Mouse (Mus musculus): ENCODE data around the gene Ap5z1.

Ap5z1 gene

GRCm38 (mm10) chr5:142469796-142470195 lies 6.1 kb downstream of the Ap5z1 start:
- DNase-seq (ENCODE audit: extremely low read depth, low read depth): no peak

GRCm38 (mm10) chr5:142473696-142474095 lies 10.0 kb downstream of the Ap5z1 start:
- DNase-seq (ENCODE audit: extremely low read depth, low read depth): no peak

DNA sequence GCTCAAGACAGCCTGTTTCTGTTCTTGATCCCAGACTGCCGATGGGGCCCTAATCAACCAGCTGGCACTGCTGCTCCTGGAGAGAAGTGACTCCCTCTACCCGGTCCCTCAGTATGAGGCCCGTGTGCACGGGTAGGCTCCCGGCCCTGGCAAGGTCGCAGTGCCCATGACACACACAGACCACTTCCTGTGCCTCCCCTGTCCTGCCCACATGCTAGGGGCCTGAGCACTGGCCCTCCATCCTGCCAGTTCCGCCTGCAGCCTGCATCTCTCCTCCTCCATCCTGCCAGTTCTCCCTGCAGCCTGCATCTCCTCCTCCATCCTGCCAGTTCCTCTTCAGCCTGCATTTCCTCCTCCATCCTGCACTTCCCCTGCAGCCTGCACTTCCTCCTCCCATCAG lies 11.9 kb downstream of the Ap5z1 start:
- DNase-seq (ENCODE audit: extremely low read depth, low read depth): no peak

DNA sequence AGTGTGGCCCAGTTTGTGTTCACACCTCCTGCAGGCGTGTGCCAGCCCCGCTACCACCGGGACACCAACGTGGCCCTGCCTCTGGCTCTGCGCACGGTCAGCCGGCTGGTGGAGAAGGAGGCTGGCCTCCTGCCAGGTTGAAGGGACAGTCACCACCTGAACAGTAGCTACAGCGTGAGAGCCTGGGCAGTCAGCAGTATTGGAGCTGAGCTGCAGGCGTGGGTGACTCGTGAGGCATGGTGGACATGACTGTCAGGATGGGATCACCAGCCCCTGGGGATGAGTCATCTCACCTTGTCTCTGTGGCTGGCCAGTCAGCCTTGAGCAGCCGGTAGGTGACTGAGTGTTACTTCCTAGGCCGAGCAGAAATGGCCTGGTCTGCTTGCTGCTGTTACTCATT lies 13.6 kb downstream of the Ap5z1 start:
- DNase-seq (ENCODE audit: extremely low read depth, low read depth): no peak

DNA sequence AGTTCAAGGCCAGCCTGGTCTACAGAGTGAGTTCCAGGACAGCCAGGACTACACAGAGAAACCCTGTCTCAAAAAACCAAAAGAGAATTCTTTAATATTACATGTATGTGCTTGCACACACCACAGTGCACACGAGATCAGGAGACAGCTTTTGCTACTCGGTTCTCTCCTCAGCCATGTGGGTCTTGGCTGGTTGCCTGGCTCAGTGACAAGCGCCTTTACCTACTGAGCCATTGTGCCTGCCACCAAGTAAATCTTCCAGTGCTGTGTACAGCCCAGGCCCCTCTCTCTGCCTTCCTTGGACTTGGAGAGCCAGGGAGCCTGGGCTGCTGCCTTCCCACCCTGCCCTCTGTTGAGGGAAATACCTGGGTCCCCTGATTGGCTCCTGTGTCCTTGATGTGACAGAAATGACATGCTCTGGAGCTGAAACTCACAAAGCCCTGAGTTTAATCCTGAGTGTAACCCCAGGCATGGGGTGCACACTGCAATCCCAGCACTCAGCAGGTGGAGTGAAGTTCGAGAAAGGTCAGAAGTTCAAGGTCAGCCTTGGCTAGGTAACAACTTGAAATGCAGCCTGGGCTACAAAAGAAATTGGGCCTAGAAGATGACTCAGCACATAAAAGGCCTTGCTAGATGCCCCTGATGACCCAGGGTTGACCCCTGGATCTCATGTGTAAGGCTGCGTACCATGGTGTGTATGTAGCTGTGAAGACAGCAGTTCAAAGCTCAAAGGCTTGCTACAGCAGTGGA lies 14.3 kb downstream of the Ap5z1 start:
- no peak for DNase-seq (ENCODE audit: extremely low read depth, low read depth)

GRCm38 (mm10) chr5:142478829-142479435 lies 15.2 kb downstream of the Ap5z1 start:
- peak; percentile 46 for DNase-seq (ENCODE audit: extremely low read depth, low read depth)

DNA sequence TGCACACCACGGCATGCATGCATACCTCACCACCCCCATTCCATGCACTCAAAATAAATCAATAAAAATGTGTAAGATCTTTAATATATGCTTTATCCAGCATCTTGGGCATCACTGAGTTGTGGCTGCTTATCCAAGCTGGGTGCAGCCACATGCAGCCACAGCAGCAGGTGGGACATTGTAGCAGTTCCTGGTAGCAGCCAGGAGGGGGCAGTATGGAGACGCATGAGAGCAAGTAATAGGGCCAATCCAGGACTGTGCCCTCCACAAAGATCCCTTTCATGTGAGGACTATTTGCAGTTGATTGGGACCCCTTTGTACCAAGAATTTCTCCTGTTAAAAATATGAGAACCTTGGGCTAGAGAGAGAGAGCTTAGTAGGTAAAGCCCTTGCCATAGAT lies 18.8 kb downstream of the Ap5z1 start:
- peak; percentile 55 for DNase-seq (ENCODE audit: extremely low read depth, low read depth)

DNA sequence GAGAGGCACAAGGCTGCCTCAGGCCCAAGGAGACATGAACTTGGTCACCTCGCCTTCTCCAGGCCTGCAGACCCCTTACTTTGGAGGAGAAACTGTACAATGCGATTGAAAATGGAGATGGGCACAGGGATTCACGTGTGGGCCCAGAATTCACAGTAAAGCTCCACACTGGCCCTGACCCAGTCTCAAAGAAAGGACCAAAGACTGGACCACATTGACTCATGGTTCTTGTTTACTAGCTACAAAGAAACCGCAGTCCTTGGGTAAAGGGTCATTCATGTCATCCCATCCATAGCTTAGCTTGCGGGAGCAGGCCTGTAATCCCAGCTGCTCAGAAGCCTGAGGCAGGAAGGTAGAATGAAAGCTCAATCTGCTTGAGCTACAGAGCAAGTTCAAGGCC lies 19.8 kb downstream of the Ap5z1 start:
- no peak for DNase-seq (ENCODE audit: extremely low read depth, low read depth)

GRCm38 (mm10) chr5:142486654-142487053 lies 22.9 kb downstream of the Ap5z1 start:
- DNase-seq (ENCODE audit: extremely low read depth, low read depth): no peak

GRCm38 (mm10) chr5:142489955-142490707 lies 26.4 kb downstream of the Ap5z1 start:
- no peak for DNase-seq (ENCODE audit: extremely low read depth, low read depth)

- DNase-seq (ENCODE audit: extremely low read depth, low read depth): no peak
These were observed 29.6 kb downstream of the Ap5z1 start for GRCm38 (mm10) chr5:142493307-142493706.

GRCm38 (mm10) chr5:142495321-142496096 lies 31.8 kb downstream of the Ap5z1 start:
- no peak for DNase-seq (ENCODE audit: extremely low read depth, low read depth)

GRCm38 (mm10) chr5:142498964-142499363 lies 35.2 kb downstream of the Ap5z1 start:
- no peak for DNase-seq (ENCODE audit: extremely low read depth, low read depth)

DNA sequence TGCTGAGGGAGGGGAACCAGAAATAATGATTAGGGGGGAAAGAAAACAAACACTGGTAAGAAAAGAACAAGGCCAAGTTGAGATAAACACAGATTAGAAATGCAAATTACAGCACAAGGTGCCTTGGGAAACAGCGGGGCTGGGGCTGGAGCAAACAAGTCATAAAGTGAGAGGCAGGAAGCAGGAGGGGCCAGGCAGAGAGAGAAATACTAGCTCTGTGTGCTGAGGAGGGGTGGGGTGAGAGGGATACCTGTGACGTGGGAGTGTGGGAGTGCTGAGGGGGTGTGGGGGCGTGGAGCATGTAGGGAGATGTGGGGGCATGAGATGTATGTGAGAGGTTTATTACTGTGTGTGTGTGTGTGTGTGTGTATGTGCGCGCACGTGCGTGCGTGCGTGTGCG lies 37.2 kb downstream of the Ap5z1 start:
- DNase-seq (ENCODE audit: extremely low read depth, low read depth): no peak

DNA sequence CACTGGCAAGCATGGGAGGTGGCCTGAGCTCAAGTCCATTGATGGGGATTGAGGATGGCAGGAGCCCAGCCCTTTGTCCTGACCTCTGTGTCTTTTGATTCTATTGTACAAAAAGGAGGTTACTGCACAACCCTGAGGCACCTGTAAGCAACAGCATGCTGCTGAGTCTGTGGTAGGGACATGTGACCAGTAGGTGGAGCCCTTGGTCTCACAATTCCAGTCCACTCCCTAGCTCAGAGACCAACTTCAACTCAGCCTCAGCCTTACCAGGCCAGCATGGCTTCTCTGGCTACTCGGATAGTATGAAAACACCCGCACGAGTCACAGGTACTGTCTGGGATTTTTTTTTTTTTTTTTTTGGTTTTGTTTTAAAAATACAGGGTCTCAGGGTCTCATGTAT lies 38.7 kb downstream of the Ap5z1 start:
- peak; percentile 55 for DNase-seq (ENCODE audit: extremely low read depth, low read depth)

GRCm38 (mm10) chr5:142504175-142504574 lies 40.4 kb downstream of the Ap5z1 start:
- DNase-seq (ENCODE audit: extremely low read depth, low read depth): no peak

DNA sequence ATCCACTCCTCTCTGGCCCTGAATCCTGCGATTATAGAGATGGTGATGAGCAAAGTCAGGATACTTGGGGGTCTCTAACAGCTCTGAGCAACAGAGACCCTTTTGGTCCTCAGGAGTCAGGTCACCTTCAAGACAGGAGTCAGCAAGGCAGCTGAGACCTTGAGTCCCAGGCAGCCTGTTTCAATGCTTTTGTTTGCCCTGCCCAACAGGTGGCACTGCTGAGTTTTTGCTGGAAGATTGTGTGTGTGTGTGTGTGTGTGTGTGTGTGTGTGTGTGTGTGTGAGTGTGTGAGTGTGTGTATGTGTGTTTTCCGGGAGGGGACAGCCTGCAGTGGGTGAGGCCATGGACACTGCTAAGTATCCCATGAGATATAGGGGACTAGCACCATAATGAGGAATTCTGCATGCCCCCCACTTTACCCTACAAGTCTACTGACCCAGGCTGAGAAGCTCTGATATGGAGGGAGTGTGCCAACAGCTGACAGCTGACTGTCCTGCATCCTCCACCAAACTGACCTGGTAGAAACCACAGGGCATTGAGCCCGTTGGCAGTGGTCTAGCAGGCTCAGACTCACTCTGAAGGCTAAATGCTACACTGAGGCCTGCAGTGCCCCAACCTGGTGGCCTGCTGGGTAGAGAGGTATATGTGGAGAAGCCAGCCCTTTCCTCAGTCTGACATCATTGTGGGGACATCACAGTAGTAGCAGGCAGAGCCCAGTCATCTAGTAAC lies 42.1 kb downstream of the Ap5z1 start:
- no peak for DNase-seq (ENCODE audit: extremely low read depth, low read depth)

DNA sequence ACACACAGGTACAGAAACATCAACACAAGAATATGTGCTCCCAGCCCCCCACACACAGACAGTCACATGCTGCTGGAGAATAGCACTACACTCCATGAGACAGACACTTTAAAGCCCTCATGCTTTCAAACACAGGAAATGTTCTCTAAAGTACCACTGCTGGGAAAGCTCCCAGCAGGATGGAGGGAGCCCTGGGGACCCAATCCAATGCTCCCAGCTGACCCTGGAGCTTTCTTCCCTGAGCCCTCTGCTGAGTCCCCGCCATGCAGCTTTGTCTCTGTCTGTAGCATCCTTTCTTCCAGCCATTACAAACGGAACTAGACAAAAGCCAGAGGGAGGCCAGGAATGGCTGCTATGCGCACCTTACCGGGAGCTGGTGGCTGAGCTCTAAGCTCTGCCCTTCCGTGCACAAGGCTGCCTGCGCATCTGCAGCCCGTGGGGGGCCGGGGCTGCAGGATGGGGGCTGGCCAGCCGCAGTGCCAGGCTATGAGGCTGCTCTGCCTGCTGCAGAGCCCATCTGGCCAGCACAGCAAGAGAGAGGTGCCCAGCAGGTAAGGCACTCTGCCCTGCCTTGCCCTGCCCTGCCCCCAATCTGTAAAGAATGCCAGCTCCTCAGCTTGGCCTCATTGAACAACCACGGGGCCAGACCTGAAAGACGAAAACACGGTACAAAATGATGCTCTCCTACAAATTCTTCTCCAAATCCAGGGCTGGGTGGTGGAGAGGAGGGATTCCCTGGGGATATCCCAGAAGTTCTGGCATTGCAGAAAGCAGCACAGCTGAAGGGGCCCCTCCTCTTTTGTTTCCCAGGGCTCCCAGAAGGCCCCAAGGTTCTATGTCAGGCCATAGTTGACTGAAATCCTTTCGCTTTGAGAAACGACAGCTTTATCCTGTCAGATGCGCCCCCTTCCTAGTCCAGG lies 45.7 kb downstream of the Ap5z1 start:
- DNase-seq (ENCODE audit: extremely low read depth, low read depth): no peak

DNA sequence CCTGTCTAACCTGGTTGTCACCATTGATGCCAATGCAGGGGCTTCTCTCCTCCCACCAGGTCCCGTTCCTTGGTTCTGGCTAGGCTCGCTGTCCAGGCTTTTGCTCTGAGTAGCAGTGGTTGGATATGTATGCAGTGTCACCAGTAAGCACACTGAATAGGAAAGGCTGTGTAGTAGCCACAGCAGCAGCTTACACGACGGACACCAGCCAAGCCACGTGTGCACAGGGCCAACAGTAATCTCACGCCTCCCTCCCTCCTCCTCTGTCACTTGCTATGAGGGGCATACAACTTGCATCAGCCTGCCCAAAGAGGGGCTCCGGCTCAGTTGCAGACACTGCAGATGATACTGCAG lies 46.3 kb downstream of the Ap5z1 start:
- DNase-seq (ENCODE audit: extremely low read depth, low read depth): no peak

GRCm38 (mm10) chr5:142512112-142512511 lies 48.4 kb downstream of the Ap5z1 start:
- DNase-seq (ENCODE audit: extremely low read depth, low read depth): no peak
